Mouse (Mus musculus) liver, adult 2 months (tissue): ENCODE results near the gene St6galnac3.

Source experiments
- CTCF ChIP-seq: fragments of 200-500 bp; IDR thresholded peaks from 2 replicates; pipeline ENCODE4 v1.5.1; 2011; ENCODE audit warnings: low read depth, low read length, control low read depth
- POLR2A ChIP-seq: fragments of 200-500 bp; IDR thresholded peaks from 2 replicates; pipeline ENCODE4 v1.6.1; 2011; ENCODE audit warnings: low read length, control low read depth; ENCODE audit not compliant: insufficient read depth; ENCODE audit errors: extremely low read depth

- TF ChIP-seq POLR2A (no peak), CTCF (no peak)
Observed at GRCm38 (mm10) chr3:153161676-153162075, 563.3 kb downstream of the St6galnac3 start.
